Mouse (Mus musculus): ENCODE results near the gene Dscam. TPM values are rescaled to one million over a fixed set of nuclear protein-coding genes. Genes with fewer than 3 reads are reported as not detected.

Dscam gene
- total and polyA plus RNA-seq, 2 experiments from 2014 or later: not detected

DNA sequence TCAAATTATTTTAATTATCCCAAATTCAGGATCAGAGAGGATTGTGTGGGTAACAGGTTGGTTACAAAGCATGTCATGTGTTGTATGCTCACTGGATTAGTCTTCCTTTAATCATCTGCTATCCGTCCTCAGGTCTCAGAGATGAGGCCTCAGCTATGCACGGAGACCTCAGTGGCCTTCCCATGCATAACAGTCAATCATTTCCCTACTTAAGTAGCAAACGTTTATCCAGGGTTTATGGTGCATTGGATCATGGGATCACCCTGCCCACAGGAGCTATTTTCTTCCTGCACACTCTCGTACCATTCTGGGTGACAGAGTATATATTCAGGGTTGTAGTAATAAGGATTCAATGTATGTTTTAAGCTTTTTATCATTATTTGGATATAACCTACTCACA lies 557.3 kb downstream of the Dscam start:
- H3K36me3 ChIP-seq (replicated peaks; ENCODE audit: control insufficient read depth, insufficient read depth, low read length): no peaks in the 10 kb centered on the region
- WGBS: 62% methylated on average over 4 of the region's 4 CpGs
- DNase-seq (ENCODE audit: low spot score) (no peak), ATAC-seq (ENCODE audit: insufficient read depth, low read depth) (no peak)
- H3K4me2 ChIP-seq (ENCODE audit: low read depth, low read length): no peak overlapping the region
- no peak overlapping the region for H3K27ac ChIP-seq (ENCODE audit: low read depth)
- no peaks in the 10 kb centered on the region for H3K9me3 ChIP-seq (replicated peaks; ENCODE audit: control insufficient read depth, low read length)
- no peaks in the 10 kb centered on the region for H3K27me3 ChIP-seq (ENCODE audit: control insufficient read depth, insufficient read depth, low read length)
- TF ChIP-seq CTCF (IDR thresholded peaks at IDR 0.05; ENCODE audit: low read depth) (no peak), EP300 (IDR thresholded peaks at IDR 0.05; ENCODE audit: low read depth) (no peak)
- H3K4me1 ChIP-seq (ENCODE audit: control insufficient read depth, insufficient read depth): peaks cover 4% of the 10 kb centered on the region; the same call in 1 of the 2 replicates
- no peak overlapping the region for H3K4me3 ChIP-seq (ENCODE audit: low read depth, low read length)
- no peak overlapping the region for H3K9ac ChIP-seq (replicated peaks; ENCODE audit: low read depth, low read length)

GRCm38 (mm10) chr16:96610806-96611205 lies 559.7 kb downstream of the Dscam start:
- Histone ChIP-seq H3K9ac (replicated peaks; ENCODE audit: low read depth, low read length) (no peak overlapping the region), H3K4me2 (ENCODE audit: low read depth, low read length) (no peak overlapping the region), H3K4me1 (ENCODE audit: control insufficient read depth, insufficient read depth) (no peaks in the 10 kb centered on the region), H3K27me3 (ENCODE audit: control insufficient read depth, insufficient read depth, low read length) (no peaks in the 10 kb centered on the region), H3K36me3 (replicated peaks; ENCODE audit: control insufficient read depth, insufficient read depth, low read length) (no peaks in the 10 kb centered on the region), H3K4me3 (ENCODE audit: low read depth, low read length) (no peak overlapping the region), H3K9me3 (replicated peaks; ENCODE audit: control insufficient read depth, low read length) (no peaks in the 10 kb centered on the region), H3K27ac (ENCODE audit: low read depth) (no peak overlapping the region)
- WGBS: 79% methylated on average over 1 of the region's 1 CpGs
- ATAC-seq (ENCODE audit: insufficient read depth, low read depth) (no peak), DNase-seq (ENCODE audit: low spot score) (peak; percentile 51)
- TF ChIP-seq CTCF (IDR thresholded peaks at IDR 0.05; ENCODE audit: low read depth) (peak; percentile 74), EP300 (IDR thresholded peaks at IDR 0.05; ENCODE audit: low read depth) (no peak)

DNA sequence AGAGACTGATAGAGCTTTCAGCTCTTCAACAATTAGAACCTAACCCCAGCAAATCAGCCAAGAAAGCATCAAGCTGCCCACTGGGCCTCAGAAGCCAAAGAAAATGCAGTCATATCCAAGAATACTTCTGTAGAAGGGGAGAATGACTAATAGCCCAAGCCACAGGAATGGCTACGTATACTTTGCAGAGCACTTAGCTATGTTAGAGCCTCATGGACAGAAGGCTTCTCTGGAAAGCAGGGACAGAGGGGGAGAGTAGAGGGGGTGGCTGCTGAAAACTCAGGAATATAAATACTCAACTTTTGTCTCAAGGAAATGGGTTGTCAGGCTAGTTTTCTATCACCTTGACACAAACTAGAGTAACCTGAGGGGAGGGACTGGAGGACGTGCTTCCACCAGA lies 568.3 kb downstream of the Dscam start:
- no peak overlapping the region for H3K4me3 ChIP-seq (ENCODE audit: low read depth, low read length)
- H3K27ac ChIP-seq (ENCODE audit: low read depth): no peak overlapping the region
- DNase-seq (ENCODE audit: low spot score): no peak
- no peak for ATAC-seq (ENCODE audit: insufficient read depth, low read depth)
- H3K27me3 ChIP-seq (ENCODE audit: control insufficient read depth, insufficient read depth, low read length): no peaks in the 10 kb centered on the region
- no peaks in the 10 kb centered on the region for H3K4me1 ChIP-seq (ENCODE audit: control insufficient read depth, insufficient read depth)
- H3K4me2 ChIP-seq (ENCODE audit: low read depth, low read length): no peak overlapping the region
- 67% methylated on average over 2 of the region's 2 CpGs for WGBS
- H3K36me3 ChIP-seq (replicated peaks; ENCODE audit: control insufficient read depth, insufficient read depth, low read length): no peaks in the 10 kb centered on the region
- no peaks in the 10 kb centered on the region for H3K9me3 ChIP-seq (replicated peaks; ENCODE audit: control insufficient read depth, low read length)
- TF ChIP-seq CTCF (IDR thresholded peaks at IDR 0.05; ENCODE audit: low read depth) (no peak), EP300 (IDR thresholded peaks at IDR 0.05; ENCODE audit: low read depth) (no peak)
- H3K9ac ChIP-seq (replicated peaks; ENCODE audit: low read depth, low read length): no peak overlapping the region

- Histone ChIP-seq H3K9ac (replicated peaks; ENCODE audit: low read depth, low read length) (no peak overlapping the region), H3K4me3 (ENCODE audit: low read depth, low read length) (no peak overlapping the region), H3K36me3 (replicated peaks; ENCODE audit: control insufficient read depth, insufficient read depth, low read length) (no peaks in the 10 kb centered on the region), H3K27ac (ENCODE audit: low read depth) (no peak overlapping the region), H3K4me1 (ENCODE audit: control insufficient read depth, insufficient read depth) (no peaks in the 10 kb centered on the region), H3K9me3 (replicated peaks; ENCODE audit: control insufficient read depth, low read length) (no peaks in the 10 kb centered on the region), H3K4me2 (ENCODE audit: low read depth, low read length) (no peak overlapping the region), H3K27me3 (ENCODE audit: control insufficient read depth, insufficient read depth, low read length) (no peaks in the 10 kb centered on the region)
- TF ChIP-seq EP300 (IDR thresholded peaks at IDR 0.05; ENCODE audit: low read depth): no peak
- TF ChIP-seq CTCF (IDR thresholded peaks at IDR 0.05; ENCODE audit: low read depth): no peak
- DNase-seq (ENCODE audit: low spot score) (no peak), ATAC-seq (ENCODE audit: insufficient read depth, low read depth) (no peak)
- 93% methylated on average over 11 of the region's 11 CpGs for WGBS
These were observed 569.8 kb downstream of the Dscam start for GRCm38 (mm10) chr16:96600791-96601190.

GRCm38 (mm10) chr16:96599401-96600060 lies 571.0 kb downstream of the Dscam start:
- Histone ChIP-seq H3K36me3 (replicated peaks; ENCODE audit: control insufficient read depth, insufficient read depth, low read length) (no peaks in the 10 kb centered on the region), H3K9me3 (replicated peaks; ENCODE audit: control insufficient read depth, low read length) (no peaks in the 10 kb centered on the region), H3K4me1 (ENCODE audit: control insufficient read depth, insufficient read depth) (no peaks in the 10 kb centered on the region), H3K4me3 (ENCODE audit: low read depth, low read length) (no peak overlapping the region), H3K27me3 (ENCODE audit: control insufficient read depth, insufficient read depth, low read length) (no peaks in the 10 kb centered on the region), H3K4me2 (ENCODE audit: low read depth, low read length) (no peak overlapping the region), H3K9ac (replicated peaks; ENCODE audit: low read depth, low read length) (no peak overlapping the region), H3K27ac (ENCODE audit: low read depth) (no peak overlapping the region)
- DNase-seq (ENCODE audit: low spot score): no peak
- 68% methylated on average over 3 of the region's 3 CpGs for WGBS
- TF ChIP-seq CTCF (IDR thresholded peaks at IDR 0.05; ENCODE audit: low read depth) (no peak), EP300 (IDR thresholded peaks at IDR 0.05; ENCODE audit: low read depth) (no peak)
- ATAC-seq (ENCODE audit: insufficient read depth, low read depth): no peak

DNA sequence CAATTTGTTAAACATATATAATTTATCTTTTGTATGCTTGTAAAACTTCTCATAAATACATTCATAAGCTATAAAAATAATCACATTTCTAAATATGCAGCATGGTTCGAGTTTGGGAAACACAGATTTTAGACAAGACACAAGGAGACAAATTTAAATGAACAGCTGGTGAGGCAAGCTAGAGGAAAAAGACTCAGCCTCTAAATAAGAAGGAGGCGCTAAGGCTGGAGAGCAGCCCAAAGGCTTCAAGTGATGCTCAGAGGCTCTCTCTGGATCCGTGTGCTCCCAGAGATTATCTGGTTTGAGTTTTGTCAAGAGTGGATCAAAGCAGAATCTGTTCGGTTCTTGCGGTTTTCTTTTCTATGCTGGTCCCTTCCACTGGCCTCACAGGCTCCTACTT lies 594.7 kb downstream of the Dscam start:
- Histone ChIP-seq H3K4me1 (ENCODE audit: control insufficient read depth, insufficient read depth) (no peaks in the 10 kb centered on the region), H3K27ac (ENCODE audit: low read depth) (no peak overlapping the region), H3K4me3 (ENCODE audit: low read depth, low read length) (no peak overlapping the region), H3K4me2 (ENCODE audit: low read depth, low read length) (no peak overlapping the region), H3K9me3 (replicated peaks; ENCODE audit: control insufficient read depth, low read length) (no peaks in the 10 kb centered on the region), H3K27me3 (ENCODE audit: control insufficient read depth, insufficient read depth, low read length) (no peaks in the 10 kb centered on the region), H3K9ac (replicated peaks; ENCODE audit: low read depth, low read length) (no peak overlapping the region), H3K36me3 (replicated peaks; ENCODE audit: control insufficient read depth, insufficient read depth, low read length) (no peaks in the 10 kb centered on the region)
- WGBS: 83% methylated on average over 5 of the region's 5 CpGs
- DNase-seq (ENCODE audit: low spot score) (no peak), ATAC-seq (ENCODE audit: insufficient read depth, low read depth) (no peak)
- TF ChIP-seq EP300 (IDR thresholded peaks at IDR 0.05; ENCODE audit: low read depth) (no peak), CTCF (IDR thresholded peaks at IDR 0.05; ENCODE audit: low read depth) (no peak)

Measured in heart, postnatal 0 days (tissue).